Mouse (Mus musculus) olfactory bulb, adult 2 months (tissue): ENCODE results near the gene Igsf9. TPM values are rescaled to one million over a fixed set of nuclear protein-coding genes. Genes with fewer than 3 reads are reported as not detected.

Experiments used
- H3K27ac ChIP-seq: fragments of 200-500 bp; 2 replicates; pipeline ENCODE4 v1.5.1; 2012; ENCODE audit warnings: low read depth, low read length; ENCODE audit not compliant: insufficient read depth
- H3K4me1 ChIP-seq: fragments of 200-500 bp; 2 replicates; pipeline ENCODE4 v1.6.1; 2012; ENCODE audit warnings: low read length; ENCODE audit not compliant: control insufficient read depth, insufficient read depth
- H3K4me3 ChIP-seq: fragments of 200-500 bp; 2 replicates; pipeline ENCODE4 v1.5.1; 2012; ENCODE audit warnings: mild to moderate bottlenecking, low read depth, low read length, moderate library complexity; ENCODE audit not compliant: insufficient read depth
- CTCF ChIP-seq: fragments of 200-500 bp; IDR thresholded peaks from 2 replicates; pipeline ENCODE4 v1.5.1; 2012; ENCODE audit warnings: low read depth, mild to moderate bottlenecking, low read length, moderate library complexity; ENCODE audit not compliant: insufficient read depth
- POLR2A ChIP-seq: fragments of 200-500 bp; IDR thresholded peaks from 2 replicates; pipeline ENCODE4 v1.6.1; 2012; ENCODE audit warnings: mild to moderate bottlenecking, low read depth, low read length, moderate library complexity; ENCODE audit not compliant: insufficient read depth
- WGBS: fragments of 180-500 bp; shearing (Covaris S2); methylation state at CpG from one replicate; pipeline ENCODE4 v1.1.7; 2018; 5-methylcytosine and 5-hydroxymethylcytosine counted together
- polyA plus RNA-seq: library from polyadenylated mRNA; stranded (reverse); fragments of >200 nt; gene quantifications from 2 replicates; pipeline ENCODE4 v1.2.4, GENCODE M21; 2012; ENCODE audit warnings: low replicate concordance; ENCODE audit not compliant: missing spikeins, insufficient read depth, insufficient read length

Gene Igsf9
- polyA plus RNA-seq, 1 experiment: not detected

- no peak overlapping the region for H3K4me3 ChIP-seq
- WGBS: 79% methylated on average over 4 of the region's 4 CpGs
- H3K27ac ChIP-seq: no peak overlapping the region
- peaks cover 16% of the 10 kb centered on the region for H3K4me1 ChIP-seq
- TF ChIP-seq CTCF: no peak
- TF ChIP-seq POLR2A: no peak
These were observed 36.4 kb downstream of the Igsf9 start for GRCm38 (mm10) chr1:172518013-172518412.

- WGBS: 74% methylated on average over 6 of the region's 6 CpGs
- Histone ChIP-seq H3K4me3 (no peak overlapping the region), H3K27ac (no peak overlapping the region), H3K4me1 (peaks cover 7% of the 10 kb centered on the region)
- TF ChIP-seq CTCF (no peak), POLR2A (no peak)
These were observed 38.1 kb downstream of the Igsf9 start for GRCm38 (mm10) chr1:172519644-172520043.

GRCm38 (mm10) chr1:172520576-172521440, 39.2 kb downstream of the Igsf9 start, which contains the start of gene Cfap45:
Cfap45 (plus strand) TSS chr1:172520801.
- Histone ChIP-seq H3K27ac (no peak within 1 kb of the TSS), H3K4me3 (peak within 1 kb of the TSS; percentile 51), H3K4me1 (peaks cover 10% of the 10 kb centered on the region)
- 2% methylated on average over 28 of the region's 28 CpGs for WGBS
- TF ChIP-seq POLR2A: no peak
- no peak for TF ChIP-seq CTCF

- WGBS: 76% methylated on average over 7 of the region's 7 CpGs
- H3K27ac ChIP-seq: no peak overlapping the region
- no peak for TF ChIP-seq CTCF
- TF ChIP-seq POLR2A: no peak
These were observed 40.9 kb downstream of the Igsf9 start for GRCm38 (mm10) chr1:172522524-172522923.

GRCm38 (mm10) chr1:172523699-172524101, 42.1 kb downstream of the Igsf9 start:
- TF ChIP-seq POLR2A (no peak), CTCF (no peak)
- peaks cover 13% of the 10 kb centered on the region for H3K4me1 ChIP-seq
- 55% methylated on average over 12 of the region's 12 CpGs for WGBS
- H3K4me3 ChIP-seq: no peak overlapping the region
- H3K27ac ChIP-seq: no peak overlapping the region

More at GRCm38 (mm10) chr1:172522524-172522923, 40.9 kb downstream of the Igsf9 start:
- no peak overlapping the region for H3K4me3 ChIP-seq
- peaks cover 13% of the 10 kb centered on the region for H3K4me1 ChIP-seq

- TF ChIP-seq POLR2A (no peak), CTCF (no peak)
- H3K27ac ChIP-seq: no peak overlapping the region
- H3K4me1 ChIP-seq: peaks cover 11% of the 10 kb centered on the region
- 53% methylated on average over 15 of the region's 15 CpGs for WGBS
- no peak overlapping the region for H3K4me3 ChIP-seq
These were observed 43.6 kb downstream of the Igsf9 start for GRCm38 (mm10) chr1:172525027-172525764.

GRCm38 (mm10) chr1:172525971-172526370, 44.4 kb downstream of the Igsf9 start:
- TF ChIP-seq POLR2A: no peak
- TF ChIP-seq CTCF: no peak
- Histone ChIP-seq H3K4me3 (no peak overlapping the region), H3K27ac (no peak overlapping the region), H3K4me1 (peaks cover 16% of the 10 kb centered on the region)
- WGBS: 56% methylated on average over 7 of the region's 7 CpGs

- no peak overlapping the region for H3K27ac ChIP-seq
- WGBS: 72% methylated on average over 23 of the region's 23 CpGs
- H3K4me1 ChIP-seq: peaks cover 13% of the 10 kb centered on the region
- no peak overlapping the region for H3K4me3 ChIP-seq
- TF ChIP-seq CTCF (no peak), POLR2A (no peak)
These were observed 44.9 kb downstream of the Igsf9 start for GRCm38 (mm10) chr1:172526380-172527081.
